Mouse (Mus musculus) lung, embryonic 15.5 days (tissue): ENCODE results near the gene Arl4c. TPM values are rescaled to one million over a fixed set of nuclear protein-coding genes. Genes with fewer than 3 reads are reported as not detected.
"Not testable (repeated sequence)": the region's sequence is repeated elsewhere in the genome, so short reads cannot be mapped to it uniquely, and the experiment has no call there.

Experiments used
- ATAC-seq: fragments of 200-750 bp; cut with Nextera tagmentation; 2 replicates; pipeline ENCODE4 v1.8.0; 2017; ENCODE audit warnings: moderate number of reproducible peaks, borderline replicate concordance; ENCODE audit not compliant: low FRiP score, low TSS enrichment; ENCODE audit errors: extremely low read depth
- H3K27ac ChIP-seq: fragments of 300-500 bp; sonication (generic); 2 replicates; pipeline ENCODE4 v1.5.1; 2015; ENCODE audit warnings: moderate library complexity, mild to moderate bottlenecking, inconsistent platforms
- H3K27me3 ChIP-seq: fragments of 300-500 bp; sonication (generic); 2 replicates; pipeline ENCODE4 v1.6.1; 2015; ENCODE audit warnings: inconsistent platforms
- H3K36me3 ChIP-seq: fragments of 300-500 bp; sonication (generic); 2 replicates; pipeline ENCODE4 v1.6.1; 2015; ENCODE audit warnings: inconsistent platforms
- H3K4me1 ChIP-seq: fragments of 300-500 bp; sonication (generic); 2 replicates; pipeline ENCODE4 v1.6.1; 2015; ENCODE audit warnings: inconsistent platforms
- H3K4me2 ChIP-seq: fragments of 300-500 bp; sonication (generic); 2 replicates; pipeline ENCODE4 v1.6.1; 2015; ENCODE audit warnings: inconsistent platforms, mild to moderate bottlenecking, moderate library complexity
- H3K4me3 ChIP-seq: fragments of 300-500 bp; sonication (generic); 2 replicates; pipeline ENCODE4 v1.5.1; 2015; ENCODE audit warnings: mild to moderate bottlenecking, inconsistent platforms
- H3K9ac ChIP-seq: fragments of 300-500 bp; sonication (generic); 2 replicates; pipeline ENCODE4 v1.6.1; 2015; ENCODE audit warnings: inconsistent platforms
- H3K9me3 ChIP-seq: fragments of 300-500 bp; sonication (generic); 2 replicates; pipeline ENCODE4 v1.6.1; 2016; ENCODE audit warnings: inconsistent platforms
- WGBS: fragments of 180-500 bp; shearing (Covaris S2); methylation state at CpG from one replicate; pipeline ENCODE4 v1.1.7; 2015; 5-methylcytosine and 5-hydroxymethylcytosine counted together
- polyA plus RNA-seq: library from polyadenylated mRNA; unstranded; fragments of >200 nt; fragmentation: Nextera tagmentation; extraction: Ambion mirVana; gene quantifications from 2 replicates; pipeline ENCODE4 v1.2.1, GENCODE M21; 2015

Arl4c gene
- polyA plus RNA-seq, 1 experiment from 2014 or later = 21.7 TPM

GRCm38 (mm10) chr1:88638622-88639021 is 63.4 kb downstream of the Arl4c start:
- Histone ChIP-seq H3K4me3 (no peak overlapping the region), H3K4me2 (no peak overlapping the region), H3K4me1 (peaks cover 34% of the 10 kb centered on the region), H3K36me3 (no peaks in the 10 kb centered on the region), H3K9ac (no peak overlapping the region), H3K9me3 (no peaks in the 10 kb centered on the region), H3K27ac (peak overlapping the region; percentile 71), H3K27me3 (no peaks in the 10 kb centered on the region)
- 59% methylated on average over 4 of the region's 4 CpGs for WGBS
- ATAC-seq = no peak

DNA sequence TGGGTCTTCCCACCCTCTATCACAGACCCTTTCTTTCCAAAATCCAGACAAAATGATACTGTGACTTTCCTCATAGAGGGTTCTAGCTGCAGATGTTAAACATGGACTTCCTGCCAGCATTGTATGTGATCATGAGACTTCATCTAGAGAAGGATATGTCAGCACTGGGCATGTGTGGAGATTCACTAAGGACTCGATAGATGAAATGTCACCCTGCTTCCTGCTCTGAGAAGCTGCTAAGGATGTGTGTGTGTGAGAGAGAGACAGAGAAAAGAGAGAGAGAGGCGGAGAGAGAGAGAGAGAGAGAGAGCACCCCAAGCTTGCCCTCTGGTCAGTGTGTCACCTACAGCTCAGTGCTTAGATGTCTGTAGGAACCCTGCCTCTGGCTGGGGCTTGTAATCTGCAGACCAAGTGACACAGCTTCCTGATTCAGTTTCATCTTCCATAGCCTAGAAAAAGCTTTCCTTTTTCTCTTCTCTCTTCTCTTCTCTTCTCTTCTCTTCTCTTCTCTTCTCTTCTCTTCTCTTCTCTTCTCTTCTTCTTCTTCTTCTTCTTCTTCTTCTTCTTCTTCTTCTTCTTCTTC is 65.4 kb downstream of the Arl4c start:
- H3K27me3 ChIP-seq, H3K4me2 ChIP-seq, H3K9me3 ChIP-seq, H3K9ac ChIP-seq, H3K4me3 ChIP-seq, H3K36me3 ChIP-seq, ATAC-seq: not testable (repeated sequence)
- whole genome bisulfite sequencing = 64% methylated on average over 2 of the region's 2 CpGs
- H3K27ac ChIP-seq = peak overlapping the region; percentile 75
- peaks cover 34% of the 10 kb centered on the region for H3K4me1 ChIP-seq

DNA sequence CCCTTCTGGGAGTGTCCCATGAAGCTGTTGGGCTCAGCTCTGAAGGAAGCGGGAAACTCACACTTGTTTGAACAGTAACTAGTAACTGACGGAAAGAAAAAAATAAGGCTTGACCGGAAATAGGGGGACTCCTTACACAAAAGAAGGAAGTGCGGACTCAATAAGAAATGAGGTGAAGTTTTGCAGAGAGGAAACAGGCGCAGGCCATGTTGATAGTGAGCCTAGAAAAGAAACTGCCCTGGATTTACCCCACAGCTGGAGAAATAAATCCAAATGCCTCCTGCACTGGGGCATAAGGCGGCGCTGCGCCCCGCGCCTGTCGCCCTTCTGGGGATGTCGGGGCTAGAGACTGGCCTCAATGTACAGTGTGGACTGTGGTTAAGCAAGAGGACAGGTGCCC is 66.4 kb downstream of the Arl4c start:
- 77% methylated on average over 12 of the region's 12 CpGs for WGBS
- peak overlapping the region; percentile 75 for H3K27ac ChIP-seq
- no peak overlapping the region for H3K4me2 ChIP-seq
- H3K9ac ChIP-seq = no peak overlapping the region
- ATAC-seq = no peak
- H3K4me1 ChIP-seq = peaks cover 34% of the 10 kb centered on the region
- no peak overlapping the region for H3K4me3 ChIP-seq
- H3K27me3 ChIP-seq = no peaks in the 10 kb centered on the region
- H3K9me3 ChIP-seq = no peaks in the 10 kb centered on the region
- no peaks in the 10 kb centered on the region for H3K36me3 ChIP-seq

DNA sequence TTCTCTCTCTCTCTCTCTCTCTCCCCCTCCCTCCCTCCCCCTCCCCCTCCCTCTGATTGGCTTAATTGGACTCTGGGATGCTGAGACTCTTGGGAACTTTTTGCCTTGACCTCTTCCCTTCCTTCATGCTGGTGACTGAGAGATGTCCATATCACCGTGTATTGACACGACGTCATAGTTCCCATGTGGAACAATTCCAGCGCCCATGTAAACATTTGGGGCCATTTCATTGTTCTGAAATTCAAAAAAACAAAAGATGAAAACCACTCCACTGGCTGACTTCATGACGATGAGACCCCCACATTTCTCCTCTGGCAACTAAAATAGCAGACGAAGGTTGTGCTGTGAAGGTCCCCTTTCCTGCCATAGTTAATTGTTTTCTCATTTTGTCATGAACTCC is 69.2 kb downstream of the Arl4c start:
- peak overlapping the region; percentile 76; the same call in 1 of the 2 replicates for H3K27ac ChIP-seq
- no peaks in the 10 kb centered on the region for H3K9me3 ChIP-seq
- no peak overlapping the region for H3K9ac ChIP-seq
- 48% methylated on average over 6 of the region's 6 CpGs for WGBS
- H3K27me3 ChIP-seq = no peaks in the 10 kb centered on the region
- ATAC-seq = no peak
- H3K4me2 ChIP-seq = no peak overlapping the region
- H3K36me3 ChIP-seq = no peaks in the 10 kb centered on the region
- no peak overlapping the region for H3K4me3 ChIP-seq
- H3K4me1 ChIP-seq = peaks cover 12% of the 10 kb centered on the region; the same call in 1 of the 2 replicates

DNA sequence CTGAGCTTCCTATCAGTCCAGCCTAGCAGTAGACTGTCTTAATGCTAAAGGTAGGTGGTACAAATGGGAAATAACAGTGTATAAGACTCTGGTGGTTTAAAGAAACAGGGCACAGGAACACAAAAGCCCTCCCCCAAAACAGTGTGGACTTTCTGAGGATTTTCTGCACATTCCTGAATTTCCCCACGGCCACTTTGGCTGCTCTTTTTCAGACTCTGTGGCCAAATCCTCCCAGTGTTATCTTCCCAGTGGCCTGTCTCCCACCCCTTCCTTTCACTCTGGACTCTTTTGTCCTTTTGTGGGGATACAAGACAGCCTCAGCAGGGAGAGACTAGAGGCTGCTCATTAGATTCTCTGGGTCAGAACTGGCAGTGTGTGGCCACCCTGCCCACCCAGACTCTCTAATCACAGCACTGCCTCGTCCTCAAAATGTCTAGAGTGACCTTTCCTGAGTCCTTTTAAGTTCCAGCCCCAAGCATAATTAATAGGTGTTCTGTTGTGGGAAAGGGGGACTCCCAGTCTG is 72.0 kb downstream of the Arl4c start:
- Histone ChIP-seq H3K9ac (no peak overlapping the region), H3K27ac (no peak overlapping the region), H3K36me3 (no peaks in the 10 kb centered on the region), H3K4me3 (no peak overlapping the region), H3K27me3 (no peaks in the 10 kb centered on the region), H3K9me3 (no peaks in the 10 kb centered on the region), H3K4me1 (0 out of 2 replicates have a peak, but pooled peaks cover 6% of the 10 kb centered on the region), H3K4me2 (no peak overlapping the region)
- WGBS = 34% methylated on average over 2 of the region's 2 CpGs
- no peak for ATAC-seq

DNA sequence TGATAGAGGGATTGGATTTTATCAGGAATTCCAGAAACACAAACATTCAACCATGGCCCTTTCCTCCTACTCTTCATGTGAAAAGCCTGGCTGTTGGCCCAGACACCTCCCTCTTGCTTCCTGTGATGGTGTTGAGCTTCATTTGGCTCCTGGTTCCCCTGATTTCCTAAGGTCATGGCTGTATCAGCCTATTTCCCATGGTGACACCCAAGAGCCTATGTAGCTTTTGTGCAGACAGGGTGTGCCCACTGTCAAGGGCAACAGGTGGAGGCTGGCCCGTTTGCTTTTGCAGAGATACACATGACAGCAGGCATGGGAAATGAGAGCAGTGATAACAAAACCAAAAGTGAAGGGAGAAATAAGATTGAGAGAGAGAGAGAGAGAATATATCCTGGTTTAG is 76.8 kb downstream of the Arl4c start:
- H3K9ac ChIP-seq = no peak overlapping the region
- no peak overlapping the region for H3K27ac ChIP-seq
- no peaks in the 10 kb centered on the region for H3K36me3 ChIP-seq
- peaks cover 13% of the 10 kb centered on the region; the same call in 1 of the 2 replicates for H3K4me1 ChIP-seq
- no peak overlapping the region for H3K4me3 ChIP-seq
- no peaks in the 10 kb centered on the region for H3K27me3 ChIP-seq
- no peak for ATAC-seq
- no peaks in the 10 kb centered on the region for H3K9me3 ChIP-seq
- 58% methylated on average over 1 of the region's 1 CpGs for WGBS
- no peak overlapping the region for H3K4me2 ChIP-seq

DNA sequence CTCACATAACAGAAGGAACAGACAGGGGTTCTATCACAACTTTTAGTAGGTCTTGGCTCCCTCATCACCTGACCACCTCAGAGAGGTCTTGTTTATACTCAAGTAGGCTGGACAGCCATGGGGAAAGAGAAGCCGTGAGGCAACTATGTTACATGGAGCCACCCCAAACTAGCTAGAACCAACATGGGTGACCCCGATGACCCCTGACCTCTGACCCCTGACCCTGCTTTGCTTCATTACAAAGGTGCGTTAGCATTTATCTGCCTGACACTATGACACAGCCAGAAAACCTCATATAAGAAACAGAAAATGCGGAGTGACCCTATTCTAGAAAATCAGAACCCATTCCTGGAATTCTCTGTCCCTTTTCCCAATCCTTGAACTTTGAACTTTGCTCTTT is 77.6 kb downstream of the Arl4c start:
- peaks cover 13% of the 10 kb centered on the region; the same call in 1 of the 2 replicates for H3K4me1 ChIP-seq
- H3K4me3 ChIP-seq = no peak overlapping the region
- H3K9ac ChIP-seq = no peak overlapping the region
- no peak for ATAC-seq
- no peak overlapping the region for H3K27ac ChIP-seq
- no peaks in the 10 kb centered on the region for H3K27me3 ChIP-seq
- H3K4me2 ChIP-seq = no peak overlapping the region
- 89% methylated on average over 4 of the region's 4 CpGs for WGBS
- H3K36me3 ChIP-seq = no peaks in the 10 kb centered on the region
- H3K9me3 ChIP-seq = no peaks in the 10 kb centered on the region

DNA sequence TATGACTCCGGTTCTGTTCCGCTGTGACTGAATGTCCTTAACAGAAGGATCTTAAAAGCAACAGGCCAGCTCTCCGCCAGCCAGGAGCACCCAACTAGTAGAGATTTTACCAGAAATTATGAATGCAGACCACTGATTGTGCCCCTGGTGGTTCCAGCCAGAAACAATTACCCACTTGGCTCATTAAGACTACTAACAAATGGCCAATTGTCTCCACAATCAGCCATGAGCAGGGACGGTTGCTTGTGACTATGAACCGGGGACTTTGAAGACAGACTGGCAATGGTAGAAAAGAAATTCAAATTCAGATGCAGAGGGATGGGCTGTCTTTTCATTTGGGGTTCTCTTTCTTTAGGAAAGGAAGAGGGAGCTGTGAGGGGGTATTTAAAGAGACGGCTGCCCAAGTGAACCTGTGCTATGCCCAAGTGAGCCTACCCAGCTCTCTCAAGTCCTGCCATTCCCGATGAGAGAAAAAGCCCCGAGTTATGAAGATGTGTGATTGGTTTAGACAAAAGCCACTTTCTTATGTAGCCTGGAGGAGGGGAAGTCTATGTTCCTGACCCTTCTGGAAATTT is 78.4 kb downstream of the Arl4c start:
- no peak overlapping the region for H3K9ac ChIP-seq
- no peak for ATAC-seq
- no peak overlapping the region for H3K4me3 ChIP-seq
- 83% methylated on average over 8 of the region's 8 CpGs for WGBS
- peaks cover 13% of the 10 kb centered on the region; the same call in 1 of the 2 replicates for H3K4me1 ChIP-seq
- H3K36me3 ChIP-seq = no peaks in the 10 kb centered on the region
- H3K4me2 ChIP-seq = no peak overlapping the region
- H3K27ac ChIP-seq = no peak overlapping the region
- no peaks in the 10 kb centered on the region for H3K27me3 ChIP-seq
- H3K9me3 ChIP-seq = no peaks in the 10 kb centered on the region

Other genes starting within 250 kb of the Arl4c start
- gene Glrp1, start 192.2 kb downstream of the Arl4c start, polyA plus RNA-seq = 0.15 and 0.29 TPM in 2 replicates